Mouse (Mus musculus) lung, embryonic 14.5 days (tissue): ENCODE data around the gene Padi3. TPM values are rescaled to one million over a fixed set of nuclear protein-coding genes. Genes with fewer than 3 reads are reported as not detected.

Experiments used
- ATAC-seq: fragments of 200-750 bp; cut with Nextera tagmentation; 2 replicates; pipeline ENCODE4 v1.8.0; 2017; ENCODE audit warnings: mild to moderate bottlenecking, moderate TSS enrichment, moderate library complexity; ENCODE audit not compliant: insufficient read depth
- DNase-seq: peaks from one replicate; pipeline ENCODE4 v3.0.0-alpha.2; 2015
- H3K27ac ChIP-seq: fragments of 300-500 bp; sonication (generic); 2 replicates; pipeline ENCODE4 v1.5.1; 2014; ENCODE audit warnings: low read depth, mild to moderate bottlenecking, moderate library complexity
- H3K27me3 ChIP-seq: fragments of 300-500 bp; sonication (generic); 2 replicates; pipeline ENCODE4 v1.6.1; 2014; ENCODE audit warnings: low read length, control low read depth; ENCODE audit not compliant: insufficient read depth
- H3K36me3 ChIP-seq: fragments of 300-500 bp; sonication (generic); 2 replicates; pipeline ENCODE4 v1.6.1; 2014; ENCODE audit warnings: control low read depth; ENCODE audit not compliant: insufficient read depth
- H3K4me1 ChIP-seq: fragments of 300-500 bp; sonication (generic); 2 replicates; pipeline ENCODE4 v1.6.1; 2014; ENCODE audit warnings: antibody characterized with exemption, control low read depth; ENCODE audit not compliant: insufficient read depth
- H3K4me2 ChIP-seq: fragments of 300-500 bp; sonication (generic); 2 replicates; pipeline ENCODE4 v1.6.1; 2014; ENCODE audit warnings: mild to moderate bottlenecking
- H3K4me3 ChIP-seq: fragments of 300-500 bp; sonication (generic); 2 replicates; pipeline ENCODE4 v1.5.1; 2014; ENCODE audit warnings: low read depth, low read length
- H3K9ac ChIP-seq: fragments of 300-500 bp; sonication (generic); 2 replicates; pipeline ENCODE4 v1.6.1; 2014
- H3K9me3 ChIP-seq: fragments of 300-500 bp; sonication (generic); 2 replicates; pipeline ENCODE4 v1.6.1; 2016; ENCODE audit warnings: low read depth, low read length, control low read depth
- CTCF ChIP-seq: IDR thresholded peaks from 2 replicates; pipeline ENCODE4 v1.5.1; 2016; ENCODE audit warnings: antibody characterized with exemption, low read depth
- WGBS: fragments of 180-500 bp; shearing (Covaris S2); extraction: QIAGEN DNeasy Blood & Tissue Kit; methylation state at CpG from one replicate; pipeline ENCODE4 v1.1.7; 2014; 5-methylcytosine and 5-hydroxymethylcytosine counted together
- polyA plus RNA-seq: library from polyadenylated mRNA; unstranded; fragments of >200 nt; fragmentation: Nextera tagmentation; extraction: Ambion mirVana; gene quantifications from 2 replicates; pipeline ENCODE4 v1.2.1, GENCODE M21; 2014

The Padi3 gene
- polyA plus RNA-seq, 1 experiment from 2014 or later = 0.14 TPM

- Histone ChIP-seq H3K9ac (no peak overlapping the region), H3K36me3 (no peaks in the 10 kb centered on the region), H3K4me3 (no peak overlapping the region), H3K9me3 (no peaks in the 10 kb centered on the region), H3K4me1 (0 out of 2 replicates have a peak, but pooled peaks cover 2% of the 10 kb centered on the region), H3K27me3 (no peaks in the 10 kb centered on the region), H3K27ac (no peak overlapping the region), H3K4me2 (no peak overlapping the region)
- ATAC-seq (peak; percentile 59; the same call in 1 of the 2 replicates), DNase-seq (peak; percentile 73)
- no peak for TF ChIP-seq CTCF
- 4% methylated on average over 10 of the region's 10 CpGs for WGBS
Observed at GRCm38 (mm10) chr4:140835682-140836081, 25.2 kb upstream of the Padi3 start.

GRCm38 (mm10) chr4:140834327-140834934 is 24.0 kb upstream of the Padi3 start:
- no peaks in the 10 kb centered on the region for H3K36me3 ChIP-seq
- no peak for DNase-seq
- H3K4me2 ChIP-seq = no peak overlapping the region
- no peaks in the 10 kb centered on the region for H3K9me3 ChIP-seq
- H3K27me3 ChIP-seq = no peaks in the 10 kb centered on the region
- ATAC-seq = no peak
- no peak overlapping the region for H3K4me3 ChIP-seq
- TF ChIP-seq CTCF = no peak
- H3K27ac ChIP-seq = no peak overlapping the region
- WGBS = 58% methylated on average over 6 of the region's 6 CpGs
- H3K9ac ChIP-seq = no peak overlapping the region
- H3K4me1 ChIP-seq = 0 out of 2 replicates have a peak, but pooled peaks cover 2% of the 10 kb centered on the region

GRCm38 (mm10) chr4:140832821-140833220 is 22.4 kb upstream of the Padi3 start:
- no peak overlapping the region for H3K4me3 ChIP-seq
- no peak for TF ChIP-seq CTCF
- H3K36me3 ChIP-seq = no peaks in the 10 kb centered on the region
- no peak overlapping the region for H3K4me2 ChIP-seq
- WGBS = 32% methylated on average over 8 of the region's 8 CpGs
- no peaks in the 10 kb centered on the region for H3K9me3 ChIP-seq
- 0 out of 2 replicates have a peak, but pooled peaks cover 2% of the 10 kb centered on the region for H3K4me1 ChIP-seq
- H3K9ac ChIP-seq = no peak overlapping the region
- H3K27ac ChIP-seq = no peak overlapping the region
- no peak for DNase-seq
- no peaks in the 10 kb centered on the region for H3K27me3 ChIP-seq
- ATAC-seq = no peak

GRCm38 (mm10) chr4:140831808-140832207 is 21.4 kb upstream of the Padi3 start:
- no peaks in the 10 kb centered on the region for H3K27me3 ChIP-seq
- H3K27ac ChIP-seq = no peak overlapping the region
- 0 out of 2 replicates have a peak, but pooled peaks cover 2% of the 10 kb centered on the region for H3K4me1 ChIP-seq
- H3K4me2 ChIP-seq = no peak overlapping the region
- no peak overlapping the region for H3K9ac ChIP-seq
- no peak for TF ChIP-seq CTCF
- WGBS = 67% methylated on average over 4 of the region's 4 CpGs
- H3K4me3 ChIP-seq = no peak overlapping the region
- H3K36me3 ChIP-seq = no peaks in the 10 kb centered on the region
- H3K9me3 ChIP-seq = no peaks in the 10 kb centered on the region
- ATAC-seq (no peak), DNase-seq (no peak)

- Histone ChIP-seq H3K36me3 (no peaks in the 10 kb centered on the region), H3K4me1 (no peaks in the 10 kb centered on the region), H3K9ac (no peak overlapping the region), H3K9me3 (peaks cover 11% of the 10 kb centered on the region; the same call in 1 of the 2 replicates), H3K4me2 (no peak overlapping the region), H3K4me3 (no peak overlapping the region), H3K27me3 (no peaks in the 10 kb centered on the region), H3K27ac (no peak overlapping the region)
- WGBS = 45% methylated on average over 3 of the region's 3 CpGs
- no peak for DNase-seq
- ATAC-seq = no peak
- TF ChIP-seq CTCF = no peak
Observed at GRCm38 (mm10) chr4:140827237-140827636, 16.8 kb upstream of the Padi3 start.

- WGBS = 55% methylated on average over 11 of the region's 11 CpGs
- DNase-seq = no peak
- H3K4me3 ChIP-seq = no peak overlapping the region
- no peaks in the 10 kb centered on the region for H3K27me3 ChIP-seq
- H3K36me3 ChIP-seq = no peaks in the 10 kb centered on the region
- peaks cover 11% of the 10 kb centered on the region; the same call in 1 of the 2 replicates for H3K9me3 ChIP-seq
- H3K4me2 ChIP-seq = no peak overlapping the region
- H3K9ac ChIP-seq = no peak overlapping the region
- H3K27ac ChIP-seq = no peak overlapping the region
- TF ChIP-seq CTCF = no peak
- no peaks in the 10 kb centered on the region for H3K4me1 ChIP-seq
- ATAC-seq = no peak
Observed at GRCm38 (mm10) chr4:140825942-140826341, 15.5 kb upstream of the Padi3 start.

- no peak overlapping the region for H3K4me2 ChIP-seq
- H3K4me3 ChIP-seq = no peak overlapping the region
- no peak overlapping the region for H3K27ac ChIP-seq
- no peaks in the 10 kb centered on the region for H3K36me3 ChIP-seq
- DNase-seq = peak; percentile 58
- WGBS = 72% methylated on average over 5 of the region's 5 CpGs
- H3K4me1 ChIP-seq = no peaks in the 10 kb centered on the region
- H3K9ac ChIP-seq = no peak overlapping the region
- TF ChIP-seq CTCF = peak; percentile 58
- no peak for ATAC-seq
- H3K9me3 ChIP-seq = peaks cover 11% of the 10 kb centered on the region; the same call in 1 of the 2 replicates
- H3K27me3 ChIP-seq = no peaks in the 10 kb centered on the region
Observed at GRCm38 (mm10) chr4:140821988-140822387, 11.5 kb upstream of the Padi3 start.
